Mouse (Mus musculus) forebrain, embryonic 15.5 days (tissue): ENCODE data around the gene Nat9. TPM values are rescaled to one million over a fixed set of nuclear protein-coding genes. Genes with fewer than 3 reads are reported as not detected.

ENCODE experiments used
- ATAC-seq: fragments of 200-750 bp; cut with Nextera tagmentation; replicated peaks from 2 replicates; pipeline ENCODE4 v1.8.0; 2017; ENCODE audit warnings: mild to moderate bottlenecking, moderate TSS enrichment, moderate library complexity
- H3K27ac ChIP-seq: fragments of 300-500 bp; sonication (generic); replicated peaks from 2 replicates; pipeline ENCODE4 v1.5.1; 2015; ENCODE audit warnings: mild to moderate bottlenecking, inconsistent platforms
- H3K27me3 ChIP-seq: fragments of 300-500 bp; sonication (generic); 2 replicates; pipeline ENCODE4 v1.6.1; 2015; ENCODE audit warnings: inconsistent platforms
- H3K36me3 ChIP-seq: fragments of 300-500 bp; sonication (generic); 2 replicates; pipeline ENCODE4 v1.6.1; 2015; ENCODE audit warnings: mild to moderate bottlenecking, inconsistent platforms
- H3K4me1 ChIP-seq: fragments of 300-500 bp; sonication (generic); 2 replicates; pipeline ENCODE4 v1.6.1; 2015; ENCODE audit warnings: inconsistent platforms
- H3K4me2 ChIP-seq: fragments of 300-500 bp; sonication (generic); replicated peaks from 2 replicates; pipeline ENCODE4 v1.6.1; 2015; ENCODE audit warnings: mild to moderate bottlenecking, inconsistent platforms
- H3K4me3 ChIP-seq: fragments of 300-500 bp; sonication (generic); 2 replicates; pipeline ENCODE4 v1.5.1; 2015; ENCODE audit warnings: mild to moderate bottlenecking, inconsistent platforms
- H3K9ac ChIP-seq: fragments of 300-500 bp; sonication (generic); replicated peaks from 2 replicates; pipeline ENCODE4 v1.6.1; 2015; ENCODE audit warnings: mild to moderate bottlenecking, inconsistent platforms
- H3K9me3 ChIP-seq: fragments of 300-500 bp; sonication (generic); 2 replicates; pipeline ENCODE4 v1.6.1; 2016; ENCODE audit warnings: inconsistent platforms
- WGBS: fragments of 180-500 bp; shearing (Covaris S2); methylation state at CpG from one replicate; pipeline ENCODE4 v1.1.7; 2015; ENCODE audit warnings: mixed read lengths; 5-methylcytosine and 5-hydroxymethylcytosine counted together
- polyA plus RNA-seq: library from polyadenylated mRNA; unstranded; fragments of >200 nt; fragmentation: Nextera tagmentation; extraction: Ambion mirVana; gene quantifications from 2 replicates; pipeline ENCODE4 v1.2.1, GENCODE M21; 2015

Gene Nat9
- polyA plus RNA-seq, 1 experiment from 2014 or later: 19.0 TPM

GRCm38 (mm10) chr11:115187224-115187639, 427 bp downstream of the Nat9 start, which contains the start of gene Tmem104:
Tmem104 (plus strand) TSS chr11:115187487.
- Histone ChIP-seq H3K27me3 (no peaks in the 10 kb centered on the region), H3K4me2 (peak within 1 kb of the TSS; percentile 85), H3K9ac (peak within 1 kb of the TSS; percentile 77), H3K4me1 (peaks cover 18% of the 10 kb centered on the region), H3K9me3 (no peaks in the 10 kb centered on the region), H3K36me3 (no peaks in the 10 kb centered on the region), H3K27ac (peak within 1 kb of the TSS; percentile 73), H3K4me3 (peak within 1 kb of the TSS; percentile 68)
- under 1% methylated on average over 39 of the region's 39 CpGs for WGBS
- ATAC-seq: peak; percentile 96

- H3K27ac ChIP-seq: no peak overlapping the region
- ATAC-seq: no peak
These were observed 2.7 kb downstream of the Nat9 start for GRCm38 (mm10) chr11:115184973-115185372.

GRCm38 (mm10) chr11:115181913-115182638, 5.6 kb downstream of the Nat9 start:
- no peak for ATAC-seq
- Histone ChIP-seq H3K27ac (no peak overlapping the region), H3K9ac (no peak overlapping the region), H3K27me3 (no peaks in the 10 kb centered on the region), H3K4me3 (no peak overlapping the region), H3K36me3 (no peaks in the 10 kb centered on the region), H3K4me1 (peaks cover 28% of the 10 kb centered on the region), H3K4me2 (no peak overlapping the region), H3K9me3 (no peaks in the 10 kb centered on the region)
- WGBS: 20% methylated on average over 12 of the region's 12 CpGs

More at GRCm38 (mm10) chr11:115184973-115185372, 2.7 kb downstream of the Nat9 start:
- no peak overlapping the region for H3K9ac ChIP-seq
- H3K4me3 ChIP-seq: no peak overlapping the region
- H3K4me2 ChIP-seq: no peak overlapping the region
- H3K36me3 ChIP-seq: no peaks in the 10 kb centered on the region
- peaks cover 18% of the 10 kb centered on the region for H3K4me1 ChIP-seq
- no peaks in the 10 kb centered on the region for H3K9me3 ChIP-seq
- no peaks in the 10 kb centered on the region for H3K27me3 ChIP-seq
- 56% methylated on average over 4 of the region's 4 CpGs for WGBS

GRCm38 (mm10) chr11:115179881-115180280, 7.8 kb downstream of the Nat9 start:
- Histone ChIP-seq H3K4me1 (peaks cover 34% of the 10 kb centered on the region), H3K27me3 (no peaks in the 10 kb centered on the region), H3K27ac (peak overlapping the region; percentile 67), H3K9me3 (no peaks in the 10 kb centered on the region), H3K36me3 (no peaks in the 10 kb centered on the region), H3K9ac (no peak overlapping the region), H3K4me3 (no peak overlapping the region), H3K4me2 (no peak overlapping the region)
- ATAC-seq: no peak
- 80% methylated on average over 6 of the region's 6 CpGs for WGBS

GRCm38 (mm10) chr11:115179191-115179590, 8.5 kb downstream of the Nat9 start:
- no peaks in the 10 kb centered on the region for H3K36me3 ChIP-seq
- H3K4me2 ChIP-seq: no peak overlapping the region
- no peak overlapping the region for H3K4me3 ChIP-seq
- WGBS: 51% methylated on average over 6 of the region's 6 CpGs
- H3K4me1 ChIP-seq: peaks cover 39% of the 10 kb centered on the region
- H3K9me3 ChIP-seq: no peaks in the 10 kb centered on the region
- no peak overlapping the region for H3K9ac ChIP-seq
- peak overlapping the region; percentile 67 for H3K27ac ChIP-seq
- ATAC-seq: peak; percentile 49
- H3K27me3 ChIP-seq: no peaks in the 10 kb centered on the region

GRCm38 (mm10) chr11:115178766-115179165, 8.9 kb downstream of the Nat9 start:
- no peak overlapping the region for H3K9ac ChIP-seq
- no peaks in the 10 kb centered on the region for H3K36me3 ChIP-seq
- no peaks in the 10 kb centered on the region for H3K9me3 ChIP-seq
- H3K4me1 ChIP-seq: peaks cover 43% of the 10 kb centered on the region
- peak overlapping the region; percentile 67 for H3K27ac ChIP-seq
- 87% methylated on average over 2 of the region's 2 CpGs for WGBS
- no peak overlapping the region for H3K4me3 ChIP-seq
- no peak for ATAC-seq
- H3K4me2 ChIP-seq: no peak overlapping the region
- peaks cover 3% of the 10 kb centered on the region; the same call in 1 of the 2 replicates for H3K27me3 ChIP-seq

- no peak overlapping the region for H3K9ac ChIP-seq
- H3K27ac ChIP-seq: peak overlapping the region; percentile 69
- no peak overlapping the region for H3K4me3 ChIP-seq
- H3K4me1 ChIP-seq: peaks cover 49% of the 10 kb centered on the region
- no peaks in the 10 kb centered on the region for H3K9me3 ChIP-seq
- peak; percentile 49 for ATAC-seq
- peaks cover 4% of the 10 kb centered on the region; the same call in 1 of the 2 replicates for H3K27me3 ChIP-seq
- WGBS: 18% methylated on average over 10 of the region's 10 CpGs
- 0 out of 2 replicates have a peak overlapping the region, but pooled peaks have one; percentile 14 for H3K4me2 ChIP-seq
- no peaks in the 10 kb centered on the region for H3K36me3 ChIP-seq
These were observed 10.0 kb downstream of the Nat9 start for GRCm38 (mm10) chr11:115177559-115178195.

GRCm38 (mm10) chr11:115176399-115177190, 11.1 kb downstream of the Nat9 start:
- peaks cover 59% of the 10 kb centered on the region for H3K4me1 ChIP-seq
- H3K4me2 ChIP-seq: no peak overlapping the region
- H3K36me3 ChIP-seq: no peaks in the 10 kb centered on the region
- no peak overlapping the region for H3K9ac ChIP-seq
- 0 out of 2 replicates have a peak overlapping the region, but pooled peaks have one; percentile 37 for H3K27ac ChIP-seq
- WGBS: 65% methylated on average over 24 of the region's 24 CpGs
- H3K27me3 ChIP-seq: peaks cover 4% of the 10 kb centered on the region; the same call in 1 of the 2 replicates
- H3K9me3 ChIP-seq: no peaks in the 10 kb centered on the region
- no peak overlapping the region for H3K4me3 ChIP-seq
- no peak for ATAC-seq

- H3K4me1 ChIP-seq: peaks cover 54% of the 10 kb centered on the region
- 16% methylated on average over 16 of the region's 16 CpGs for WGBS
- ATAC-seq: no peak
These were observed 13.9 kb downstream of the Nat9 start for GRCm38 (mm10) chr11:115173549-115174339.

GRCm38 (mm10) chr11:115172825-115173287, 14.8 kb downstream of the Nat9 start:
- WGBS: 30% methylated on average over 4 of the region's 4 CpGs
- H3K27ac ChIP-seq: no peak overlapping the region
- H3K4me3 ChIP-seq: no peak overlapping the region
- ATAC-seq: no peak
- H3K9me3 ChIP-seq: no peaks in the 10 kb centered on the region
- H3K27me3 ChIP-seq: peaks cover 4% of the 10 kb centered on the region; the same call in 1 of the 2 replicates
- peaks cover 45% of the 10 kb centered on the region for H3K4me1 ChIP-seq
- no peak overlapping the region for H3K4me2 ChIP-seq
- no peak overlapping the region for H3K9ac ChIP-seq
- H3K36me3 ChIP-seq: no peaks in the 10 kb centered on the region

More at GRCm38 (mm10) chr11:115173549-115174339, 13.9 kb downstream of the Nat9 start:
- H3K27me3 ChIP-seq: peaks cover 4% of the 10 kb centered on the region; the same call in 1 of the 2 replicates
- H3K9me3 ChIP-seq: no peaks in the 10 kb centered on the region
- H3K27ac ChIP-seq: no peak overlapping the region
- H3K4me2 ChIP-seq: no peak overlapping the region
- no peaks in the 10 kb centered on the region for H3K36me3 ChIP-seq
- H3K9ac ChIP-seq: no peak overlapping the region
- H3K4me3 ChIP-seq: no peak overlapping the region

GRCm38 (mm10) chr11:115171125-115171524, 16.5 kb downstream of the Nat9 start:
- 53% methylated on average over 8 of the region's 8 CpGs for WGBS

More at GRCm38 (mm10) chr11:115171125-115171524, 16.5 kb downstream of the Nat9 start:
- H3K36me3 ChIP-seq: no peaks in the 10 kb centered on the region
- no peak overlapping the region for H3K4me3 ChIP-seq
- H3K27me3 ChIP-seq: peaks cover 4% of the 10 kb centered on the region; the same call in 1 of the 2 replicates
- no peaks in the 10 kb centered on the region for H3K9me3 ChIP-seq
- no peak overlapping the region for H3K9ac ChIP-seq
- no peak for ATAC-seq
- H3K4me2 ChIP-seq: no peak overlapping the region
- H3K4me1 ChIP-seq: peaks cover 30% of the 10 kb centered on the region
- H3K27ac ChIP-seq: no peak overlapping the region
